Mouse (Mus musculus) splenic B cell, adult 2 months (primary cell): Measurements from ENCODE around the gene Olfr894.
"Not testable (repeated sequence)": the region's sequence is repeated elsewhere in the genome, so short reads cannot be mapped to it uniquely, and the experiment has no call there.

Experiments used
- DNase-seq: peaks from one replicate; pipeline ENCODE4 v3.0.0-alpha.2; 2011; ENCODE audit warnings: low read depth, low spot score
- H3K27me3 ChIP-seq: 2 replicates; pipeline ENCODE4 v1.6.1; 2012; ENCODE audit warnings: mild to moderate bottlenecking, low read length, moderate library complexity, mixed read lengths; ENCODE audit not compliant: control insufficient read depth, poor library complexity, insufficient read depth, severe bottlenecking
- H3K36me3 ChIP-seq: 2 replicates; pipeline ENCODE4 v1.6.1; 2012; ENCODE audit warnings: mild to moderate bottlenecking, low read length, moderate library complexity, mixed read lengths; ENCODE audit not compliant: control insufficient read depth, poor library complexity, insufficient read depth, severe bottlenecking

Gene Olfr894

DNA sequence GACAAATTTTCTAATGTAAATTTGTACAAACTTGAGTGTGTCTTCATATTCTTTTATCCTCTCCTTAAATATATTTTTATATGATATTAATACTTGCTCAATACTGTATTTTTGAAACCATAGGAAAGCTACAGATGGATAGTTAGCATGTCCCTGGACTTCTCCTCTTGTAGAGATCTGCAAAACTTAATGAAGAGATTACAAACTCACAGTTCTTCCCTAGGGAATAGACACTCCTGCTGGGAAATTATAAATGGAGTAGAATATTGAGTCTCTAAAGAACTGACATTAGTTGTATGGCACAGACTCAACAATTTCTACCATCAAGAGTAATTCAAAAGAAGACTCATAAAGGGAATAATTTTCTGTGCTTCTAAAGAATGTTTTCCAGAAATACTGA, at the start of gene Olfr894:
TSS of gene Olfr894 (plus strand) at position 301 of the 400 bp plus-strand sequence.
- no peak for DNase-seq

DNA sequence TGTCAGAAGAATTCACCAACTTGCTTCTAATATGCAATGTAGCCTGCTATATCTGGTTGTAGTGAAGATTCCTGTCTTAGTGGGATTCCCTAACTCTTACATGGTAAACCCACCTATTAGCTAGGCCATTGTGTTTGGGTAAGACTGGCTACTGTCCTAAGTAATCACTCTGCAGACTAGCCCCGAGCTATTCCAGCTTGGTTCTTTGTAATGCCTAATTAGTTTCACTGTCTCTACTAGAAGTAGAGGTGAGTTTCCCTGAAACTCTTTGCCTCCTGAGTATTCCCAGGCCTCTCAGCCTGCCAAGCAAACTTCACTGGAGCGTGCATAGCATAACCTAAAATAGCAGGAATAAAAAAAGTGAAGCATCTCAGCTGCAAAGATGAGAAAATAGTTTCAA, 49.5 kb upstream of the Olfr894 start:
- H3K27me3 ChIP-seq, DNase-seq, H3K36me3 ChIP-seq: not testable (repeated sequence)

More for the DNA sequence above, at the start of gene Olfr894:
- Histone ChIP-seq H3K27me3 (no peaks in the 10 kb centered on the region), H3K36me3 (no peaks in the 10 kb centered on the region)

DNA sequence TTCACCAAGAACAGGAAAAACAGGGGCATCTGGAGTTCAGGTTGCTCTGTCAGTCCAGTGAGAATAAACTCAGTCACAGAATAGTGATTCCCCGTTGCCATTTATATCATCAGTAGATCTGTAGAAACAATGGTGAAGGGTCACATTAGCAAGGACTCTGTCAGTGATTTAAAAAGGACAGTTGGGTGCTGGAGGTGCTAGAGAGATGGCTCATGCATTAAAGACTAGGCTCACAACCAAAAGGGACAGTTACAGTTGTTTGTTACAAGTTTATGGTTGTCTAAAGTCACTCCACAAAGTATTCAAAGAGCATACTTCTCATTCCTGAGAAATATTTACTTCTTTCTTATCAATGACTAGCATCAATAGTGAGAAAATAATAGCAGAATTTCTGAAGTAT, 37.1 kb upstream of the Olfr894 start, which contains the start of gene Olfr891:
TSS of gene Olfr891 (minus strand) at position 101 of the 400 bp plus-strand sequence.
- Histone ChIP-seq H3K27me3 (no peaks in the 10 kb centered on the region), H3K36me3 (no peaks in the 10 kb centered on the region)
- DNase-seq = no peak

DNA sequence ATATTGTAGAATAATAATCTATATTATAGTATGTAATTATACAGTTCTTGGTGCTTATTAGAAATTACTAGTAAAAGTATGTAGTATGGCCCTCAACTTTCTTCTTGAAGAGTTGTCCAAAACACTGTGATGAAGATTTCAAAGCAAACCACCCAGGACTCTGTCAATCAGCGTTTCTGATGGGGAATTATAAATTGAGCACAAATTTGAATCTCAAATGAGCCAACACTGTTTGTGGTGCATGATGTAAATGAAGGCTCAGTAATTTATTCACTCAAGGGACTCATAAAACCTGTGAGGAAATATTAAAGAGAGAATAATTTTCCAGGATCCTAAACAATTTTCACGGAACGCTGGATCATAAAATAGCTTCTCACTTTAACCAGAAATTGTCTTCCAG, 9.8 kb upstream of the Olfr894 start, which contains the start of gene Olfr893:
TSS of gene Olfr893 (plus strand) at position 301 of the 400 bp plus-strand sequence.
- Histone ChIP-seq H3K36me3 (no peaks in the 10 kb centered on the region), H3K27me3 (no peaks in the 10 kb centered on the region)
- DNase-seq = no peak

DNA sequence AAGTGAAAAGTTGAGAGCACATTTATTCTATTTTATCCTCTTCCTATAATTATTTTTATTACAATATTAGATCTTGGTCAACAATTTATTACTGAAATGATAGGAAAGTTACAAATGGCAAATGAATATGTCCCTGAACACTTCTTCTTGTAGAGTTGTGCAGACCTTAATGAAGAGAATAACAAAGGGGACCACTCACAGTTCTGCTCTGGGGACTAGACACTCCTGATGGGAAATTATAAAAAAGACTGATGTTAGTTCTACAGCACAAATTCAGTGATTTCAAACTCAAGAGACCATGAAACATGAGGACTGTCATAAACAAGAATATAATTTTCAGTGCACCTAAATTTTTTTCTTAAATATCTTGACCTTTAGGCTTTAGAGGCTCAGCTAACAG, 34.6 kb downstream of the Olfr894 start, which contains the start of gene Olfr143:
TSS of gene Olfr143 (plus strand) at position 301 of the 400 bp plus-strand sequence.
- H3K27me3 ChIP-seq = no peaks in the 10 kb centered on the region

DNA sequence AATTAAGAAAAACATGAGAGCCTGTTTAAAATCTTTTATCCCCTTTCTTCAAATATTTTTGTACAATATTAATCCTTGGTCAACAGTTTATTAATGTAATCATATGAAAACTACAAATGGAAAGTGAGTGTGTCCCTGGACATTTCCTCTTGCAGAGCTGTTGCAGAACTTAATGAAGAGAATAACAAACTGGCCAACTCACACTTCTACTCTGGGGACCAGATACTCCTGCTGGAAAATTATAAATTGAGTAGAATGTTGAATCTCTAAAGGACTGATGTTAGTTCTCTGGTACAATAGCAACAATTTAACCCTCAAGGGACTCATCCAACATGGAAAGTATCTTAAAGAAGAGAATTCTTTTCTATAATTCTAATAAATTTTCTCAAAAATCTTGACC, 49.7 kb downstream of the Olfr894 start, which contains the start of gene Olfr895:
TSS of gene Olfr895 (plus strand) at position 301 of the 400 bp plus-strand sequence.
- Histone ChIP-seq H3K36me3 (no peaks in the 10 kb centered on the region), H3K27me3 (no peaks in the 10 kb centered on the region)
- no peak for DNase-seq

More for the DNA sequence above, 34.6 kb downstream of the Olfr894 start, which contains the start of gene Olfr143:
- no peak for DNase-seq
- no peaks in the 10 kb centered on the region for H3K36me3 ChIP-seq
